Mouse (Mus musculus): ENCODE measurements at regions not wholly inside any gene's neighbourhood (a gene's known extent, or its start where the extent isn't known, plus 50 kb on each side); places are given as distances from the start of the nearest gene placed in this dataset.

- TF ChIP-seq CTCF (IDR thresholded peaks at IDR 0.05; ENCODE audit: borderline replicate concordance, insufficient read depth, low read length) (no peak), POLR2A (IDR thresholded peaks at IDR 0.05; ENCODE audit: low read depth, low read length) (no peak)
Observed at GRCm38 (mm10) chr13:99115541-99115940, 69.1 kb upstream of the Zfp366 start.

All from embryonic fibroblast, embryonic 13.5 days (primary cell).